ENCODE assay signal across 9 mouse cellular contexts in genomic region chr8:108406716-108407494, GRCm38 (mm10).
A peak's percentile ranks its signal among the peaks of the same experiment; 100 is the strongest.
DNase-seq lines count a peak whose midpoint lies in the region; ATAC-seq lines count a peak whose summit lies in the region.
"Had no signal": no experiment of that assay in that cellular context is flagged by ENCODE, and none has a peak within 500 bp of the region (broad histone marks: within the 10 kb centered on the region; RNA-seq: fewer than 3 reads in every experiment).

No protein-coding gene starts in this region.

- H3K9me3 ChIP-seq in heart, embryonic 12.5 days (replicated peaks): no peaks in the 10 kb centered on the region
- H3K9me3 ChIP-seq in forebrain, embryonic 14.5 days (replicated peaks; ENCODE audit: control insufficient read depth, low read length): no peaks in the 10 kb centered on the region
- H3K9me3 ChIP-seq in neural tube, embryonic 14.5 days (ENCODE audit: control insufficient read depth, low read length): no peaks in the 10 kb centered on the region

- WGBS in heart, embryonic 12.5 days: 45% methylated on average over 25 of the region's 25 CpGs
- WGBS in forebrain, embryonic 14.5 days: 14% methylated on average over 25 of the region's 25 CpGs
- WGBS in neural tube, embryonic 14.5 days: 15% methylated on average over 25 of the region's 25 CpGs

- H3K27ac ChIP-seq in heart, embryonic 12.5 days (ENCODE audit: poor library complexity, severe bottlenecking): no peak overlapping the region
- peak overlapping the region; percentile 44 for H3K27ac ChIP-seq in forebrain, embryonic 14.5 days (ENCODE audit: low read depth, low read length)
- H3K27ac ChIP-seq in neural tube, embryonic 14.5 days (ENCODE audit: low read depth, low read length): peak overlapping the region; percentile 24; the same call in 1 of the 2 replicates

- H3K9ac ChIP-seq in heart, embryonic 12.5 days: no peak overlapping the region
- peak overlapping the region; percentile 35 for H3K9ac ChIP-seq in forebrain, embryonic 14.5 days (ENCODE audit: low read length)
- 0 out of 2 replicates have a peak overlapping the region, but pooled peaks have one; percentile 13 for H3K9ac ChIP-seq in neural tube, embryonic 14.5 days (replicated peaks; ENCODE audit: low read depth, low read length)

- peaks cover 8% of the 10 kb centered on the region for H3K4me1 ChIP-seq in heart, embryonic 12.5 days (replicated peaks)
- H3K4me1 ChIP-seq in forebrain, embryonic 14.5 days (ENCODE audit: control insufficient read depth, insufficient read depth, low read length): peaks cover 10% of the 10 kb centered on the region; the same call in 1 of the 2 replicates
- H3K4me1 ChIP-seq in neural tube, embryonic 14.5 days (ENCODE audit: control insufficient read depth, insufficient read depth, low read length): peaks cover 10% of the 10 kb centered on the region

- no peaks in the 10 kb centered on the region for H3K36me3 ChIP-seq in heart, embryonic 12.5 days
- no peaks in the 10 kb centered on the region for H3K36me3 ChIP-seq in forebrain, embryonic 14.5 days (ENCODE audit: control insufficient read depth, insufficient read depth, low read length)
- no peaks in the 10 kb centered on the region for H3K36me3 ChIP-seq in neural tube, embryonic 14.5 days (ENCODE audit: control insufficient read depth, insufficient read depth, low read length)

- peak overlapping the region; percentile 17; the same call in 1 of the 2 replicates for H3K4me3 ChIP-seq in heart, embryonic 12.5 days
- no peak overlapping the region for H3K4me3 ChIP-seq in forebrain, embryonic 14.5 days (ENCODE audit: low read depth, low read length)
- H3K4me3 ChIP-seq in neural tube, embryonic 14.5 days (ENCODE audit: low read depth, low read length): no peak overlapping the region

- no peaks in the 10 kb centered on the region for H3K27me3 ChIP-seq in heart, embryonic 12.5 days (replicated peaks)
- H3K27me3 ChIP-seq in forebrain, embryonic 14.5 days (replicated peaks; ENCODE audit: control insufficient read depth, insufficient read depth, low read length): no peaks in the 10 kb centered on the region
- no peaks in the 10 kb centered on the region for H3K27me3 ChIP-seq in neural tube, embryonic 14.5 days (ENCODE audit: control insufficient read depth, insufficient read depth, low read length)
- H3K27me3 ChIP-seq: CH12.LX had no signal

- no peak for DNase-seq in heart, adult 9 months (ENCODE audit: low spot score in 2 of 2)
- DNase-seq in forebrain, embryonic 14.5 days (ENCODE audit: low spot score): peak; percentile 78
- peak; percentile 25 to 32 for DNase-seq in layer of hippocampus, postnatal 36 days
- no peak for DNase-seq in urinary bladder, postnatal 14 days (ENCODE audit: low spot score)
- DNase-seq in kidney, postnatal 25 days: no peak
- DNase-seq in gastrocnemius, adult 8-10 months (ENCODE audit: low spot score in 2 of 2): no peak

- no peak for ATAC-seq in heart, embryonic 12.5 days (ENCODE audit: insufficient number of reproducible peaks, low FRiP score)
- ATAC-seq in forebrain, embryonic 14.5 days: peak; percentile 74
- peak; percentile 63; the same call in 1 of the 2 replicates for ATAC-seq in neural tube, embryonic 14.5 days (ENCODE audit: low read depth)

- peak overlapping the region; percentile 54 for H3K4me2 ChIP-seq in heart, embryonic 12.5 days
- H3K4me2 ChIP-seq in forebrain, embryonic 14.5 days (ENCODE audit: low read length): peak overlapping the region; percentile 40
- H3K4me2 ChIP-seq in neural tube, embryonic 14.5 days (ENCODE audit: low read depth, low read length): peak overlapping the region; percentile 36

Comparison
In these comparisons a context has a peak if more than half of its experiments do, and no peak if none do; other contexts are left out.
1. DNase-seq: peak in forebrain, embryonic 14.5 days (single experiment) and layer of hippocampus, postnatal 36 days (2 of 2); none in heart, adult 9 months (0 of 2), urinary bladder, postnatal 14 days (single experiment), kidney, postnatal 25 days (0 of 2) and gastrocnemius, adult 8-10 months (0 of 2).
2. Peak in every context shown above with its lines, with median percentiles within 50 percentile points of each other: H3K4me2 ChIP-seq.